Mouse (Mus musculus) liver, embryonic 14.5 days (tissue): Measurements from ENCODE around the gene Chrm2. TPM values are rescaled to one million over a fixed set of nuclear protein-coding genes. Genes with fewer than 3 reads are reported as not detected.

Source experiments
- ATAC-seq: fragments of 200-750 bp; cut with Nextera tagmentation; 2 replicates; pipeline ENCODE4 v1.8.0; 2017; ENCODE audit warnings: moderate number of reproducible peaks, mild to moderate bottlenecking, moderate library complexity; ENCODE audit not compliant: insufficient read depth
- DNase-seq, 3 experiments: peaks; one replicate each; pipeline ENCODE4 v3.0.0-alpha.2; 2012 to 2013; ENCODE audit warnings: low read depth in 3 of 3, low spot score in 3 of 3
- H3K27ac ChIP-seq: fragments of 300-500 bp; sonication (generic); 2 replicates; pipeline ENCODE4 v1.5.1; 2014; ENCODE audit warnings: moderate library complexity, mild to moderate bottlenecking, control low read depth, inconsistent platforms
- H3K27me3 ChIP-seq: fragments of 300-500 bp; sonication (generic); 2 replicates; pipeline ENCODE4 v1.6.1; 2014; ENCODE audit warnings: mild to moderate bottlenecking, low read length, moderate library complexity; ENCODE audit not compliant: control insufficient read depth, insufficient read depth
- H3K36me3 ChIP-seq: fragments of 300-500 bp; sonication (generic); replicated peaks from 2 replicates; pipeline ENCODE4 v1.6.1; 2014; ENCODE audit warnings: low read depth; ENCODE audit not compliant: control insufficient read depth, insufficient read depth
- H3K4me1 ChIP-seq, 2 experiments: fragments of 200-500 bp in 1 of 2; fragments of 300-500 bp in 1 of 2; sonication (generic) in 1 of 2; replicated peaks; 2 replicates each; pipeline ENCODE4 v1.6.1; 2012 to 2014; ENCODE audit warnings: antibody characterized with exemption in 1 of 2, inconsistent platforms in 1 of 2, low read length in 1 of 2; ENCODE audit not compliant: control insufficient read depth in 2 of 2, insufficient read depth in 2 of 2
- H3K4me2 ChIP-seq: fragments of 300-500 bp; sonication (generic); 2 replicates; pipeline ENCODE4 v1.6.1; 2014; ENCODE audit warnings: low read depth, mild to moderate bottlenecking, control low read depth, moderate library complexity
- H3K4me3 ChIP-seq, 2 experiments: fragments of 200-500 bp in 1 of 2; fragments of 300-500 bp in 1 of 2; sonication (generic) in 1 of 2; 2 replicates each; pipeline ENCODE4 v1.5.1; 2012 to 2014; ENCODE audit warnings: low read depth in 2 of 2, low read length in 2 of 2, mild to moderate bottlenecking in 2 of 2, control low read depth in 1 of 2, inconsistent platforms in 1 of 2, moderate library complexity in 1 of 2; ENCODE audit not compliant: insufficient read depth in 1 of 2
- H3K9ac ChIP-seq: fragments of 300-500 bp; sonication (generic); replicated peaks from 2 replicates; pipeline ENCODE4 v1.6.1; 2014; ENCODE audit warnings: mild to moderate bottlenecking, control low read depth, moderate library complexity
- H3K9me3 ChIP-seq: fragments of 300-500 bp; sonication (generic); 2 replicates; pipeline ENCODE4 v1.6.1; 2016; ENCODE audit warnings: low read length, mixed read lengths; ENCODE audit not compliant: control insufficient read depth
- CTCF ChIP-seq: IDR thresholded peaks from 2 replicates; pipeline ENCODE4 v1.5.1; 2016; ENCODE audit warnings: antibody characterized with exemption, low read depth, control low read depth
- EP300 ChIP-seq: IDR thresholded peaks from 2 replicates; pipeline ENCODE4 v1.6.1; 2016; ENCODE audit warnings: antibody characterized with exemption, low read depth
- WGBS: fragments of 180-500 bp; shearing (Covaris S2); extraction: QIAGEN DNeasy Blood & Tissue Kit; methylation state at CpG from one replicate; pipeline ENCODE4 v1.1.7; 2014; ENCODE audit not compliant: insufficient replicate concordance; 5-methylcytosine and 5-hydroxymethylcytosine counted together
- microRNA counts: library from miRNA; unstranded; fragments of <30 nt; microRNA quantifications from one replicate; lab custom pipeline; 2016
- microRNA-seq: library from miRNA; unstranded; fragments of <30 nt; microRNA quantifications from one replicate; pipeline ENCODE4, GENCODE M21; 2016
- polyA plus RNA-seq, 2 experiments: library from polyadenylated mRNA; depleted of rRNA in 1 of 2; stranded (reverse) in 1 of 2; unstranded in 1 of 2; fragments of >200 nt; fragmentation: Nextera tagmentation in 1 of 2; extraction: Ambion mirVana in 1 of 2; gene quantifications; 2 replicates each; pipeline versions ENCODE4 v1.2.1 to v1.2.3; 2012 to 2014

Gene Chrm2
- polyA plus RNA-seq, 2 experiments = 0.17 to 0.43 TPM

- no peak overlapping the region for H3K4me2 ChIP-seq
- no peak overlapping the region for H3K27ac ChIP-seq
- H3K36me3 ChIP-seq = no peaks in the 10 kb centered on the region
- no peak overlapping the region for H3K9ac ChIP-seq
- TF ChIP-seq EP300 = no peak
- TF ChIP-seq CTCF = no peak
- DNase-seq (no peak), ATAC-seq (no peak)
- no peaks in the 10 kb centered on the region for H3K9me3 ChIP-seq
- no peaks in the 10 kb centered on the region for H3K27me3 ChIP-seq
- WGBS = 51% methylated on average over 2 of the region's 2 CpGs
- H3K4me1 ChIP-seq = no peaks in the 10 kb centered on the region
- no peak overlapping the region for H3K4me3 ChIP-seq
These were observed 179.0 kb downstream of the Chrm2 start for GRCm38 (mm10) chr6:36566886-36567285.

MicroRNAs encoded within 50 kb of the gene (microRNA counts, 519-probe panel; counts per million panel counts)
- microRNA mmu-miR-490 (lab: Ali Mortazavi, UCI) = 69.9 counts per million

Small RNAs within 50 kb of the gene (microRNA-seq; reads per million reads assigned to microRNA genes)
- gene Mir490 = 27.5 reads per million, percentile 32 among the genes with 10 or more reads in this experiment
